Mouse (Mus musculus): Measurements from ENCODE around the gene Nagpa.
A peak's percentile ranks its signal among the peaks of the same experiment; 100 is the strongest.
"Not testable (repeated sequence)": the region's sequence is repeated elsewhere in the genome, so short reads cannot be mapped to it uniquely, and the experiment has no call there.

Nagpa gene

GRCm38 (mm10) chr16:5203668-5204433 lies at the start of gene Nagpa:
Gene Nagpa, minus strand, starts transcription at chr16:5204012.
- DNase-seq (ENCODE audit: low spot score), result peak; percentile 71

DNA sequence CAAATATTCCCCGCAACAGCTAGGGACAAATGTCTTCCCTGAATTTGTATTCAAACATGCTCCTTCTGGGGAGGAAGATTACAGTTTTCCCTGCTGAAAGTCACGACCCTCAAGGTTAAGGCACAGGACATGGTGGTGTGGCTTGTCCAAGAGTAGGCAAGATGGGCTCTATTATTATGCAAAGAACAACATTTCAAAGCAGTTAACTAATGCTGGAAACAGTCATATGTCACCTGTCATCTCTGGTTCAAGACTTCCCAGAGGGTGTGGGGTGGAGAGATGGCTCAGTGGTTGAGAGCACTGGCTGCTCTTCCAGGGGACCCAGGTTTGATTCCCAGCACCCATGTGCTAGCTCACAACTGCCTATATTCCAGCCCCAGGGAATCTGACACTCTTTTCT lies 48.4 kb upstream of the Nagpa start:
- DNase-seq (ENCODE audit: low spot score), result no peak

DNA sequence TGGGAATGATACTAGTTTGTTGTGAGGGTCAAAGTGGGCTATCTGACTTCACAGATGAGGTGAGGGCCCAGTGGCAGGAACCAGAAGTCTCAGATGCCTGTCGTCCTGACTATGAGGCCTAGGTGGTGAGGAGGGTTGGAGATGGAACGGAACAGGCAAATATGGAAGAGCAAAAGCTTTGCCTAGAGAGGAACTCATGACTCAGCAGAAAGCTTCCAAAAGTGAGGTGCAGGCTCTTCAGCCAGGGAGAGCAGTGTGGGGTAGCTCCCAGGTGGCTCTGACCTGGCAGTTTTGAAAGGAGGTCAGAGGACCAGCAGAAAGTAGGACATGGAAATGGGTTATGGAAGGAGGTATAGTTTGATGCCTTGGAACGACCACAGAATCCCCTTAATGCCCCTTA lies 47.1 kb upstream of the Nagpa start:
- DNase-seq (ENCODE audit: low spot score), result no peak

DNA sequence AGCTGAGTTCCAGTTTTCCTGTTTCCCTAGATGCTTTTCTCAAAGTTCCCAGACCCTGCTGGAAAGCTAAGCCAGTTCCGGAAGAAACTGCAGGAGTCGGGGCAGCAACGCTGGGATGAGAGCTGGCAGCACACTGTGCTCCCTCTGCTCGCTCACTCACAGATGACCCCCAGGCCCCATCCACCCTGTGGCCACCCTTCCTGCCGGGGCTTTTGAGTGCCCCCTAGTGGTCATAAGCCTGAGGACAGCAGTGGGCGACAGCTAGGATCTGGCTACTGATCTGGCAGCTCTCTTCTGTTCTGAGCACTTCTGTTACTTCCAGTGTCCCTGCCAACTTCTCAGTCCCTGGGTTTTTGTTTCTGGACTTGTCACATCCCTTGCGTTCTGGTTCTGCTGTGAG lies 40.6 kb upstream of the Nagpa start:
- DNase-seq (ENCODE audit: low spot score), result peak; percentile 55

- DNase-seq (ENCODE audit: low spot score), result no peak
Observed at GRCm38 (mm10) chr16:5242882-5243281, 39.1 kb upstream of the Nagpa start.

DNA sequence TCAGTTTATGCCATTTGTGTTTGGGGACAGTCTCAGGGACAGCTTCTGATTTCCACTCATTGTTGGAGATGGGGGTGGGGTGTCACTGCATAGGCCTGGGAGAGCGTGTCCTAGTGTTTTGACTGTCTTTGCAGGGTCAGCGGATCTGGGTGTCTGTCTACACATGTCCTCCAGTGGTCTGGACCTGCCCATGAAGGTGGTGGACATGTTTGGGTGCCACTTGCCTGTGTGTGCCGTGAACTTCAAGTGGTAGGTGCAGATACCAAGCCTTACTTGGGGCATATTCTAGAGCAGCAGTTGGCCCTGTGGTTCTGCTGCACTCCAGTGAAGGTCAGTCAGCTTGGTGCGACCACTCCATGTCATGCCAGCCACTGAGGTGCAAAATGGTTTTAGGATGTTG lies 38.5 kb upstream of the Nagpa start:
- DNase-seq (ENCODE audit: low spot score), result no peak

DNA sequence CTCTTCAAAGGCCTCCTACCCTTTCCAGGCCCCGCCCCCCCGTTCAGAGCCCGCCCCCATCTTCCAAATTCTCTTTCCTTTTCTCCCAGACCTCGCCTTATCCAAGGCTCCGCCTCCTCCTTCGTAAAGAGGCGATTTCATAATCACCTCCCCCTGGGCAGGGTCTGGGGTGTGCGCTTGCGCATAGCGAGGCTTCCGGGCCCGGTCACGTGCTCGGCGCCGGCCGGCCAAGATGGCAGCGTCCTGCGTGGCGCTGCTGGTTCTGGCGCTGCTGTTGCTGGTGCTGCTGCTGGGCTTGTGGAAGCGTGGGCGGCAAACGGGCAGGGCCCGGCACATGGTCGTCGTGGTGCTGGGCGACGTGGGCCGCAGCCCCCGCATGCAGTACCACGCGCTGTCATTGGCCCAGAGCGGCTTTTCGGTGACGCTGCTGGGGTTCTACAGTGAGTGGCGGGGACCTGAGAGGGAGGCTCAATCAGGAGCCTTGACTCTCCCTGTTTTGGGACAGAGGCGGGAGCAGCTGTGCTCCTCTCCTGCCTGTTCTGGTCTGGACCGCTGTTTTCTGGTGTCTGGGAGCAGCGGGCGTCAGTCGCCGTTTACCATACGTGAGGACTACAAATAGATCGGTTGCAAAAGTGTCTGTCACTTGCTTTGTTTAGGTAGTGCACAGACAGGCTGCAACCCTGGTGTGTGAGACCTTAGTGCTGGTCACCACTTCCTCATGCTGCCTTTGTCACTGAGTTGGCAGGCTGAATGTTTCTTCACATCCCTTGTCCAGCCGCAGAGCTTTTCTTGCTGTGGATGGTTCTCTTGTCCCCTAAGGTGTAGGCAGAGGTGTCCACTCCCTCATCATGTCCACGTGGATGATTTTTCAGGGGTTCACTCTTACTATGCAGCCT lies 29.9 kb upstream of the Nagpa start, which contains the start of gene Alg1:
Alg1 (plus strand) TSS at position 204 of the 896 bp plus-strand sequence.
- peak; percentile 90 for DNase-seq (ENCODE audit: low spot score)

- no peak for DNase-seq (ENCODE audit: low spot score)
Observed at GRCm38 (mm10) chr16:5232982-5233381, 29.2 kb upstream of the Nagpa start.

DNA sequence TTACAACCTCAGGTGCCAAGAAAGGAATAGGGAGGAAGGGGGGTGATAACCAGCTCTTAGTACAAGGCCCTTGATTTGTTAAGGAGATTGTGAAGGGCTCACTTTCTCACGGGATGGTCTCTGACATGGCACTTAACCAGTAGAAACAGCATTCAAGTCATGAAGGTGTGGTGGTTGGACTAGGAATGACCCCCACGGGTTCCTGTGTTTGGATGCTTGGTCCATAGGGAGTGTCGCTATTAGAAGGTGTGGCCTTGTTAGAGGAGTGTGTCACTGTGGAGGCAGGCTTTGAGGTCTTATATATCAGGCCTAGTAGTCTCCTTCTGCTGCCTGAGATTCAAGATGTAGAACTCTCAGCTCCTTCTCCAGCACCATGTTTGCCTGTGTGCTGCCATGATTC lies 24.3 kb upstream of the Nagpa start:
- not testable (repeated sequence) for DNase-seq (ENCODE audit: low spot score)

DNA sequence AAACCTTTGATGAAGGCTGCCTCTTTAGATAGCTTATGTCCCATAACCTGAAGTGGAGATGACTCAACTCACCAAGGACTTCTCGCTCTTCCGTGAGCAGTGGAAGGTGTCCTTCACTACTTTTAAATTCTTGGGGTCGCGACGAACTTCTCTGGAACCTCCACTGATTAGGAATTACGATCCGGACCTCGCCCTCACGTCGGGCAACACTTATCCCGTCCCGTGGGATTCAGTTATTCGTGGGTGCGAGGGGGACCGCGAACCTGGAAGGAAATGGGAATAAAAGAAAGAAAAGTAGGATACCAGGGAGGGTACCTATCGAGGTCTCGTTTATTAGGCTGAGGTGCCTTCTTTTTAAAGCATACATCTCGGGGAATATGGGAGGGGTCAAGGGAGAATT lies 23.7 kb upstream of the Nagpa start:
- not testable (repeated sequence) for DNase-seq (ENCODE audit: low spot score)

DNA sequence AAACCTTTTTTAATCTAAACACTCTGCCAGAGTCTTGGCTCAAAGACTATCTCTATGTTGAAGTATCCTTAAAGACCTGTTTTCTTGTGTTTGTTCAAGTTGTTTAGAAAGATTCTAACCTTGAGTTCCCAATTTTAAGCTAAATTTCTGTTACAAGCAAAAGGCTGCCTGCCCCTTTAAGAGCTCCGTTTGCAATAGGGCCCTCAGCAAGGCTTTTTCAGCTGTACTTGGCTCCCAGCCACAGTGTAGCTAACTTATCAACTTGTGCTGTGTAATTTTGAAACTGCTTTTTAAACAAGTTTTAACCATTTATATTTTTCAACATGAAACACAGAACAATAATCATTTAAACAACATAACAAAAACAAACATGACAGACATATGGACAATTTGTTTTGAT lies 22.7 kb upstream of the Nagpa start:
- DNase-seq (ENCODE audit: low spot score), result not testable (repeated sequence)

DNA sequence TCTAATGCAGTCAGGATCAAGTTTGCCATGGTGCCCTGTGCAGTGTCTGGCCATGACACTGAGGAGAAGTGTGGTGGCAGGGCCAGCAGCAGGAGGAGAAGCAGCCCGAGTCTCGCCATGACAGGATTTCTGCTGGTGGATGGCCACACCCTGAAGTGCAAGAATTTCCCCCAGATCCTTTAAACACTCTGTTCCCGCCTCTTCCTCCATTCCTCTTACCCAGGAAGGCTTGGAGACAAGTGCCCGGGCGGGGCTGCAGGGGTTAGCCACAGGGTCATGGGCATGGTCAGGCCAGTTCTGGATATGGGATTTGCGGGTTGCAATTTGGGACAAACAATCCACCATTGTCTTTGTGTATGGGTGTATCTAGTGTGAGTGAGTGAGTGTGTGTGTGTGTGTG lies 18.3 kb upstream of the Nagpa start, which contains the start of gene AU021092:
AU021092 (minus strand) TSS at position 160 of the 400 bp plus-strand sequence.
- DNase-seq (ENCODE audit: low spot score), result no peak

- DNase-seq (ENCODE audit: low spot score), result no peak
Observed at GRCm38 (mm10) chr16:5221403-5221802, 17.6 kb upstream of the Nagpa start.

DNA sequence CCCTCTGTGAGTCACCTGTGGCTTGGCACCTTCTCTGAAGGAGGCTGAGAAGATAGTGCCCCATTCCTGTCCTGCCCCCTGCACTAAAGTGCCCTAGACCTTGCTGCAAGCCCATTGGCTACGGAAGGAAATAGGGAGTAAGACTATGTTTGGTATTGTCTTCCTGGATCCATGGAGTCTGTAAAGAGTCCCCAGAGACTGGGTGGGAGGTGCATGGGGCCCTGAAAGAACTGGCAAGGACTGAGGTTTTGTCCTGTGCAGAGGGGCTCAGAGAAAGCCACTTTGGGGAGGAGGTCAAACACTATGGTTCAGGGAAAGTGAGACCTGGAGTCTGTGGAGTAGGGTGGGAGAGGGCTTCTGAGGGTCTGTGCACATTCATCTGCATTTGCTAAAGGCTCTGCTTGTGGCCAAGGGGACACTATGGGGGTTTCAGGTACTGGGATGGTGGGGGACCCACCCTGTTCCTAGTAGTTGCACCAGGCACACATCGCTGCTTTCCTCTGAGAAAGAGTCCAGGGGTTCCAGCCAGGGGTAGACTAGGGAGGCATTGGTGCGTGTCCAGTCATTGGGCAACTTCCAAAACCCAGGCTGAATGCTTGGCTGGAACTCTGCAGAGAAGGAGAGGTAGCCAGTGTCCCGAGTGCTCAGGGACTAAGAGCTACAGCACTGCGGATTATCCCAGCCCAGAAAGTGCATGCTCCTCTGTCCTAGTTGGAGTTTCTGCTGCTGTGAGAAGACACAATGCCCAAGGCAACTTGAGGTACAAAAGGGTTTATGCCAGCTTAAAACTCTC lies 13.7 kb upstream of the Nagpa start:
- DNase-seq (ENCODE audit: low spot score), result peak; percentile 48

DNA sequence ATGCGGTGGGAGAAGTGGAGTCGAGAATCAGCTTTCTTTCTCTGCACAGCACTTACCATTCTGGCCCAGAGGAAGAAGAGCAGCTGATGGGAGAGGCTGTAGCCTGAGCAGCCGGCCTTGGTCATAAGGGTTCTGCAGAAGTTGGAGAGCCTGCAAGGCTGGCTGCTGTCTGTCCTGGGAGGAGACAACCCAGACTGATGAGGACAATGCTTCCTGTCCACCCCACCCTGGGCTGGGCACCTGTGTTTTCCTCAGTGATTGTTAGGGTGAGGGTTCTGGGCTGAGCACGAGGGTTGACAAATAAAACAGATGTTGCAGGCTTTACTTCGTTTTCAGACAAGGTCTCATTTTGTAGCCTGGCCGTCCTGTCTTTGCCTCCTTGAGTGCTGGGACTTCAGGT lies 12.9 kb upstream of the Nagpa start:
- no peak for DNase-seq (ENCODE audit: low spot score)

- no peak for DNase-seq (ENCODE audit: low spot score)
Observed at GRCm38 (mm10) chr16:5214126-5214525, 10.3 kb upstream of the Nagpa start.

- no peak for DNase-seq (ENCODE audit: low spot score)
Observed at GRCm38 (mm10) chr16:5212150-5212549, 8.3 kb upstream of the Nagpa start.

DNA sequence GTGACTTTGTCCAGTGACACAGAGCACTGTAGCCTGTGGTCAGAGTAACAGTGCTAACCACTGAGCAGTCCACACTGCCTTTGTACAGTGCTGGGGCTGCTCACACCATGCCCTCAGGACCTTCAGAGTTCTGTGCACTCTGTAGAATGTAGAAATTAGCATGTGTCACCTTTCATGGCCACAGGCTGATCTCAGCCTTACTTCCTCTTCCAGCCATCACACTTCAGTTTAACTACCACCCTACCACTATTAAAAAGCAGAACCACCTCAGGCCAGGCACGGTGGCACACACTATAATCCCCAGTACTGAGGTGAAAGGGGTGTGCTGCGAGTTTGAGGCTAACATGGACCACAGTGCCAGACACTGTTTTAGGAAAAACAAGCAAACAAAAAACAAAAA lies 6.6 kb upstream of the Nagpa start:
- DNase-seq (ENCODE audit: low spot score), result no peak

GRCm38 (mm10) chr16:5206051-5206450 lies 2.2 kb upstream of the Nagpa start:
- no peak for DNase-seq (ENCODE audit: low spot score)

- no peak for DNase-seq (ENCODE audit: low spot score)
Observed at GRCm38 (mm10) chr16:5205431-5205970, 1.7 kb upstream of the Nagpa start.

GRCm38 (mm10) chr16:5203200-5203599 lies 612 bp downstream of the Nagpa start:
- no peak for DNase-seq (ENCODE audit: low spot score)

DNA sequence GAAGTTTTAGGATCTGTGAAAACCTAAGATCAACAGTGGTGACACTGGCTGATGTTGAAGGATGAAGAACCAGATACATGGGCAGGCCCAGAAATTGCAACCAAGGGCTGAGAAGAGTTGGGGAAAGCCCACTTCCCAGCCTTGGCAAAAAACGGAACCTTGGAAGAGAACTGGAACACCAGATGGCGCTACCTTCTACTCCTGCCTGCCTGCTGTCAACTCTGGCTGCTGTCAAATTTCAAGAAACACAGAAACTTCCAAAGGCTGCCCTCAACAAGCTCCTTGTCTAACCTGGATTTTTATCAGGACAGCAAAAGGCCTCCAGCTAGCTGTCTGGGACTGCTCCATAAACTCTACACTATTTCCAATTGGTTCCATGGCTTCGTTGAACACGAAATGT lies 1.1 kb downstream of the Nagpa start:
- peak; percentile 42 for DNase-seq (ENCODE audit: low spot score)

Measured in ovary, postnatal 14 days (tissue).